Mouse (Mus musculus) E14TG2a.4 (cell line): ENCODE data around the gene Wnt10a.

Experiments used
- CTCF ChIP-seq: conservative IDR thresholded peaks from 2 replicates; pipeline ENCODE4 v1.5.1; 2014; ENCODE audit warnings: low read length
- NANOG ChIP-seq: IDR thresholded peaks from 2 replicates; pipeline ENCODE4 v1.6.1; 2014; ENCODE audit warnings: borderline replicate concordance, low read length, mixed read lengths
- POU5F1 ChIP-seq: IDR thresholded peaks from 2 replicates; pipeline ENCODE4 v1.6.1; 2014; ENCODE audit warnings: low read length, borderline replicate concordance

- TF ChIP-seq CTCF (no peak), POU5F1 (no peak), NANOG (no peak)
Observed at GRCm38 (mm10) chr1:74833255-74833654, 41.9 kb downstream of the Wnt10a start.
